Mouse (Mus musculus) hindbrain, embryonic 14.5 days (tissue): ENCODE data around the gene Srsf12. TPM values are rescaled to one million over a fixed set of nuclear protein-coding genes. Genes with fewer than 3 reads are reported as not detected.

ENCODE experiments used
- ATAC-seq: fragments of 200-750 bp; cut with Nextera tagmentation; 2 replicates; pipeline ENCODE4 v1.8.0; 2017; ENCODE audit warnings: moderate number of reproducible peaks, mild to moderate bottlenecking, moderate TSS enrichment, moderate library complexity; ENCODE audit not compliant: low FRiP score
- DNase-seq: peaks from one replicate; pipeline ENCODE4 v3.0.0-alpha.2; 2015; ENCODE audit warnings: low spot score
- H3K27ac ChIP-seq: fragments of 300-500 bp; sonication (generic); 2 replicates; pipeline ENCODE4 v1.5.1; 2014; ENCODE audit warnings: mild to moderate bottlenecking, moderate library complexity
- H3K27me3 ChIP-seq: fragments of 300-500 bp; sonication (generic); 2 replicates; pipeline ENCODE4 v1.6.1; 2014; ENCODE audit warnings: mild to moderate bottlenecking, low read length, mixed read lengths; ENCODE audit not compliant: control insufficient read depth, insufficient read depth
- H3K36me3 ChIP-seq: fragments of 300-500 bp; sonication (generic); replicated peaks from 2 replicates; pipeline ENCODE4 v1.6.1; 2014; ENCODE audit not compliant: control insufficient read depth, insufficient read depth
- H3K4me1 ChIP-seq: fragments of 300-500 bp; sonication (generic); replicated peaks from 2 replicates; pipeline ENCODE4 v1.6.1; 2014; ENCODE audit warnings: antibody characterized with exemption, low read length, mixed read lengths; ENCODE audit not compliant: control insufficient read depth, insufficient read depth
- H3K4me2 ChIP-seq: fragments of 300-500 bp; sonication (generic); replicated peaks from 2 replicates; pipeline ENCODE4 v1.6.1; 2014; ENCODE audit warnings: mild to moderate bottlenecking, moderate library complexity
- H3K4me3 ChIP-seq: fragments of 300-500 bp; sonication (generic); replicated peaks from 2 replicates; pipeline ENCODE4 v1.5.1; 2014; ENCODE audit warnings: mild to moderate bottlenecking, low read length
- H3K9ac ChIP-seq: fragments of 300-500 bp; sonication (generic); 2 replicates; pipeline ENCODE4 v1.6.1; 2014
- H3K9me3 ChIP-seq: fragments of 300-500 bp; sonication (generic); 2 replicates; pipeline ENCODE4 v1.6.1; 2016; ENCODE audit warnings: low read length; ENCODE audit not compliant: control insufficient read depth
- WGBS: fragments of 180-500 bp; shearing (Covaris S2); extraction: QIAGEN DNeasy Blood & Tissue Kit; methylation state at CpG from one replicate; pipeline ENCODE4 v1.1.7; 2014; 5-methylcytosine and 5-hydroxymethylcytosine counted together
- polyA plus RNA-seq: library from polyadenylated mRNA; unstranded; fragments of >200 nt; fragmentation: Nextera tagmentation; extraction: Ambion mirVana; gene quantifications from 2 replicates; pipeline ENCODE4 v1.2.1, GENCODE M21; 2014

Gene Srsf12
- polyA plus RNA-seq, 1 experiment from 2014 or later: 68.5 TPM

GRCm38 (mm10) chr4:33262897-33263296 is 54.1 kb downstream of the Srsf12 start:
- H3K36me3 ChIP-seq: no peaks in the 10 kb centered on the region
- DNase-seq (no peak), ATAC-seq (no peak)
- WGBS: 92% methylated on average over 1 of the region's 1 CpGs
- H3K4me1 ChIP-seq: no peaks in the 10 kb centered on the region
- H3K4me2 ChIP-seq: no peak overlapping the region
- H3K4me3 ChIP-seq: no peak overlapping the region
- no peak overlapping the region for H3K9ac ChIP-seq
- H3K27ac ChIP-seq: no peak overlapping the region
- no peaks in the 10 kb centered on the region for H3K9me3 ChIP-seq
- H3K27me3 ChIP-seq: no peaks in the 10 kb centered on the region

- no peaks in the 10 kb centered on the region for H3K27me3 ChIP-seq
- H3K4me1 ChIP-seq: no peaks in the 10 kb centered on the region
- DNase-seq (no peak), ATAC-seq (no peak)
- H3K9me3 ChIP-seq: no peaks in the 10 kb centered on the region
- H3K9ac ChIP-seq: no peak overlapping the region
- no peak overlapping the region for H3K4me2 ChIP-seq
- 93% methylated on average over 11 of the region's 11 CpGs for WGBS
- no peak overlapping the region for H3K4me3 ChIP-seq
- no peaks in the 10 kb centered on the region for H3K36me3 ChIP-seq
- no peak overlapping the region for H3K27ac ChIP-seq
Observed at GRCm38 (mm10) chr4:33264979-33265726, 56.4 kb downstream of the Srsf12 start.

- no peak overlapping the region for H3K9ac ChIP-seq
- no peaks in the 10 kb centered on the region for H3K27me3 ChIP-seq
- ATAC-seq: no peak
- no peaks in the 10 kb centered on the region for H3K36me3 ChIP-seq
- no peaks in the 10 kb centered on the region for H3K4me1 ChIP-seq
- no peak overlapping the region for H3K4me3 ChIP-seq
- no peak overlapping the region for H3K4me2 ChIP-seq
- H3K9me3 ChIP-seq: no peaks in the 10 kb centered on the region
- no peak for DNase-seq
- H3K27ac ChIP-seq: no peak overlapping the region
- 83% methylated on average over 11 of the region's 11 CpGs for WGBS
Observed at GRCm38 (mm10) chr4:33270386-33271314, 61.9 kb downstream of the Srsf12 start.

- no peaks in the 10 kb centered on the region for H3K9me3 ChIP-seq
- 79% methylated on average over 3 of the region's 3 CpGs for WGBS
Observed at GRCm38 (mm10) chr4:33273437-33273836, 64.6 kb downstream of the Srsf12 start.

GRCm38 (mm10) chr4:33281891-33282685 is 73.3 kb downstream of the Srsf12 start:
- H3K36me3 ChIP-seq: no peaks in the 10 kb centered on the region
- no peaks in the 10 kb centered on the region for H3K9me3 ChIP-seq
- no peaks in the 10 kb centered on the region for H3K27me3 ChIP-seq
- H3K4me3 ChIP-seq: no peak overlapping the region
- no peak overlapping the region for H3K27ac ChIP-seq
- DNase-seq (no peak), ATAC-seq (no peak)
- H3K4me2 ChIP-seq: no peak overlapping the region
- H3K4me1 ChIP-seq: no peaks in the 10 kb centered on the region
- H3K9ac ChIP-seq: no peak overlapping the region
- WGBS: 90% methylated on average over 3 of the region's 3 CpGs

More at GRCm38 (mm10) chr4:33273437-33273836, 64.6 kb downstream of the Srsf12 start:
- DNase-seq (no peak), ATAC-seq (no peak)
- H3K4me2 ChIP-seq: no peak overlapping the region
- no peaks in the 10 kb centered on the region for H3K36me3 ChIP-seq
- no peak overlapping the region for H3K27ac ChIP-seq
- H3K4me3 ChIP-seq: no peak overlapping the region
- no peak overlapping the region for H3K9ac ChIP-seq
- H3K27me3 ChIP-seq: no peaks in the 10 kb centered on the region
- H3K4me1 ChIP-seq: no peaks in the 10 kb centered on the region

Other genes starting within 250 kb of the Srsf12 start
- gene Rragd, start 226.0 kb upstream of the Srsf12 start, polyA plus RNA-seq: 35.8 and 40.0 TPM in 2 replicates
- gene Ube2j1, start 177.6 kb upstream of the Srsf12 start, polyA plus RNA-seq: 78.3 and 89.3 TPM in 2 replicates
- gene Gabrr2, start 146.0 kb upstream of the Srsf12 start, polyA plus RNA-seq: 0.50 and 0.94 TPM in 2 replicates
- gene Gabrr1, start 76.5 kb upstream of the Srsf12 start, polyA plus RNA-seq: 0.23 and 0.24 TPM in 2 replicates
- 2.1 and 2.3 TPM in 2 replicates for gene Pm20d2, start 19.3 kb upstream of the Srsf12 start, polyA plus RNA-seq
- 61.4 and 66.3 TPM in 2 replicates for gene Pnrc1, start 81.2 kb downstream of the Srsf12 start, polyA plus RNA-seq
- 26.5 and 26.7 TPM in 2 replicates for gene Rngtt, start 101.3 kb downstream of the Srsf12 start, polyA plus RNA-seq